Mouse (Mus musculus) stomach, postnatal 0 days (tissue): ENCODE results near the gene Rras2.

Source experiments
- CTCF ChIP-seq: IDR thresholded peaks from 2 replicates; pipeline ENCODE4 v1.5.1; 2016; ENCODE audit warnings: antibody characterized with exemption, low read depth, mild to moderate bottlenecking, moderate library complexity
- EP300 ChIP-seq: optimal IDR thresholded peaks from 2 replicates; pipeline ENCODE3; 2016; ENCODE audit warnings: antibody characterized with exemption

GRCm38 (mm10) chr7:113997675-113998354 lies 119.8 kb downstream of the Rras2 start:
- TF ChIP-seq EP300 (no peak), CTCF (no peak)
